Mouse (Mus musculus) layer of hippocampus, postnatal 36 days (tissue): ENCODE data around the gene Gm813. TPM values are rescaled to one million over a fixed set of nuclear protein-coding genes. Genes with fewer than 3 reads are reported as not detected.

Experiments used
- DNase-seq, 2 experiments: peaks; one replicate each; pipeline ENCODE4 v3.0.0; 2022
- total RNA-seq, 2 experiments: library from RNA; stranded (reverse); gene quantifications; 2 replicates each; pipeline ENCODE4 v1.2.3; 2021

Gene Gm813
- total RNA-seq, 2 experiments from 2014 or later: not detected

- no peak for DNase-seq
These were observed 12.9 kb downstream of the Gm813 start for GRCm38 (mm10) chr16:58603831-58604230.

GRCm38 (mm10) chr16:58600846-58601245, 15.9 kb downstream of the Gm813 start:
- DNase-seq: no peak

GRCm38 (mm10) chr16:58591299-58591698, 25.5 kb downstream of the Gm813 start:
- no peak for DNase-seq

- DNase-seq: no peak
These were observed 27.3 kb downstream of the Gm813 start for GRCm38 (mm10) chr16:58589444-58589843.

- DNase-seq: no peak
These were observed 42.6 kb downstream of the Gm813 start for GRCm38 (mm10) chr16:58573949-58574722.

- no peak for DNase-seq
These were observed 46.0 kb downstream of the Gm813 start for GRCm38 (mm10) chr16:58570694-58571264.

Other genes with a start within 250 kb of the Gm813 start
- 10 to 100 TPM; 12.2 to 13.2 TPM for gene Dcbld2, start 208.5 kb downstream of the Gm813 start, total RNA-seq
- 10 to 100 TPM; 14.3 to 18.2 TPM for gene St3gal6, start 92.7 kb downstream of the Gm813 start, total RNA-seq
- not detected for gene E330017A01Rik, start 21.8 kb upstream of the Gm813 start, total RNA-seq
- gene Cpox, start 53.3 kb upstream of the Gm813 start, total RNA-seq: 10 to 100 TPM; 52.3 to 53.8 TPM
- gene Gpr15, start 102.1 kb upstream of the Gm813 start, total RNA-seq: not detected
- gene Cldnd1, start 110.9 kb upstream of the Gm813 start, total RNA-seq: 10 to 100 TPM; 80.2 to 87.5 TPM
- not detected for gene Olfr172, start 146.2 kb upstream of the Gm813 start, total RNA-seq
- gene Olfr173, start 183.3 kb upstream of the Gm813 start, total RNA-seq: not detected
- not detected for gene Olfr175-ps1, start 209.8 kb upstream of the Gm813 start, total RNA-seq